15 mouse cellular contexts compared by ENCODE assay signal in the genomic region with DNA sequence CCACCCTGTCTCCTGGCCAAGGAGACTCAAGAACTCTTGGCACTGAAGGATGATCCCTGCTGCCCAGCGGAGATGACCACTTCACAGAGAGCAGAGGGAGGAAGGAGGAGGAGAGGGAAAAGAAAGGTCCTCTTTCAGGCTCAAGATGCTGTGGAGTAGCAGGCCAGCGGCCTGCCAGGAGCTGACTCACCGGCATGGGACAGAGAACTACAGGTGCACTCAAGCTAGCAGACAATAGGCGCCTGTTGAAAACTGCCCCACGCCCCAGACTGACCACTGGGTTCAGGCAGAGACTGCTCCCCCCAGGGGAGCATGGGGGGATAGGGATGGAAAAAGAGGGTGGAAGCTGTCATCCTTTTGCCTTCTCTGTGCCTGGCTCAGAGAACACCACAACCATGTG.
"Had no signal": no experiment of that assay in that cellular context is flagged by ENCODE, and none has a peak within 500 bp of the region (broad histone marks: within the 10 kb centered on the region; RNA-seq: fewer than 3 reads in every experiment).

No protein-coding gene starts in this region.

- H3K36me3 ChIP-seq: intestine, embryonic 15.5 days; kidney, embryonic 15.5 days; limb, embryonic 12.5 days; liver, embryonic 13.5 days; midbrain, embryonic 13.5 days; neural tube, embryonic 15.5 days; stomach, embryonic 15.5 days had no signal

- H3K27me3 ChIP-seq: intestine, embryonic 15.5 days; limb, embryonic 12.5 days; liver, embryonic 13.5 days; midbrain, embryonic 13.5 days; neural tube, embryonic 15.5 days; stomach, embryonic 15.5 days had no signal

- H3K4me2 ChIP-seq: intestine, embryonic 15.5 days; kidney, embryonic 15.5 days; limb, embryonic 12.5 days; liver, embryonic 13.5 days; midbrain, embryonic 13.5 days; neural tube, embryonic 15.5 days; stomach, embryonic 15.5 days had no signal

- H3K4me3 ChIP-seq: intestine, embryonic 15.5 days; kidney, embryonic 15.5 days; limb, embryonic 12.5 days; liver, embryonic 13.5 days; midbrain, embryonic 13.5 days; neural tube, embryonic 15.5 days; stomach, embryonic 15.5 days had no signal

- DNase-seq: kidney, adult 2 months; kidney, postnatal 25 days; liver; liver, embryonic 13.5 days; liver, postnatal 0 days; lung, postnatal 10 days; right cerebral cortex, postnatal 14 days; thymus, adult 2 months; thymus, postnatal 25 days had no signal
